Mouse (Mus musculus): ENCODE measurements around the gene Smoc1. TPM values are rescaled to one million over a fixed set of nuclear protein-coding genes. Genes with fewer than 3 reads are reported as not detected.

Gene Smoc1
- polyA plus RNA-seq, 1 experiment from 2014 or later: 15.5 TPM

DNA sequence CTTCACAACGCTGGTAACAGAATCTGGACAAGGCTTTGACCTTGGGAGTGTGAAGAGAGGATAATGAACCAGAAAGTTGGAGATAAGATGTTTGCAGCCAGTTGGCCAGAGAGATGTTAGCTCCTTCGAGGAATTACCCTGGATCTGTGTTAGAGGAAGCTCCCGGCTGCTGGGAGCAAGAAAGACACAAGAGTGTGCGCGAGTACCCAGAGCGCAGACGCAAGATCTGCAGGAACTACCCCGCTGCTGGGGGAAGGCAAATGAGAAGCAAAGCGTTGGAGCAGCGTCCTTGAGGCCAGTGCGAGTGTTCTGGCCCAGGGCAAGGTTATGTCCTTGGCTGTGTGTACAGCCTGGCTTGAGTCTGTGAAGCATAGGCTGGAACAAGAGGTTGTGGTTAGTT lies 13.1 kb upstream of the Smoc1 start:
- ATAC-seq (replicated peaks; ENCODE audit: insufficient number of reproducible peaks, low FRiP score, low TSS enrichment, low read depth) (no peak), DNase-seq (ENCODE audit: low spot score) (no peak)
- no peak overlapping the region for H3K4me3 ChIP-seq (ENCODE audit: low read depth, low read length)
- no peaks in the 10 kb centered on the region for H3K36me3 ChIP-seq (replicated peaks; ENCODE audit: control insufficient read depth, insufficient read depth, low read depth, low read length)
- H3K4me1 ChIP-seq (ENCODE audit: control insufficient read depth, insufficient read depth, low read length): no peaks in the 10 kb centered on the region
- H3K27me3 ChIP-seq (ENCODE audit: control insufficient read depth, insufficient read depth, low read length): no peaks in the 10 kb centered on the region
- no peaks in the 10 kb centered on the region for H3K9me3 ChIP-seq (replicated peaks; ENCODE audit: control insufficient read depth, low read length)
- H3K9ac ChIP-seq (replicated peaks; ENCODE audit: low read length): no peak overlapping the region
- no peak overlapping the region for H3K27ac ChIP-seq (replicated peaks; ENCODE audit: low read depth, low read length)
- H3K4me2 ChIP-seq (ENCODE audit: low read depth, low read length): no peak overlapping the region
- 74% methylated on average over 11 of the region's 11 CpGs for WGBS

DNA sequence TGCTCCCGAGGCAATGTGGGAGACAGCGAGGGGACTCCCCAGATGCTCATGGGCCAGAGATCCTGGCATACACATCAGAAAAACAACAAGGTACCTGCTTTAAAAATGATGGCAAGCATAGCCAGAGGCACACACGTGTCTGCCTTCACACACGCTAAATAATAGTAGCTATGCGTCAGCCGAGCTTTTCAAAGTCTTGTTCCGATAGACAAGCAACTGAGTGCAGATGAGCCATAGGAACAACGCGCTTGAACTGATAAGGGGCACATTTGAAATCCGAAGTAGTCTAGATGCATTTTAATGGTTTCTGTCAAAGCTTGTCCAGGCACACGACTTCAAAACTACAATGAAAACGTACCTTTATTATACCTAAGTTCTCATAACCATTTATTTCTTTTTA lies 9.0 kb upstream of the Smoc1 start:
- H3K36me3 ChIP-seq (replicated peaks; ENCODE audit: control insufficient read depth, insufficient read depth, low read depth, low read length): no peaks in the 10 kb centered on the region
- no peak overlapping the region for H3K27ac ChIP-seq (replicated peaks; ENCODE audit: low read depth, low read length)
- no peak for DNase-seq (ENCODE audit: low spot score)
- H3K4me1 ChIP-seq (ENCODE audit: control insufficient read depth, insufficient read depth, low read length): no peaks in the 10 kb centered on the region
- ATAC-seq (replicated peaks; ENCODE audit: insufficient number of reproducible peaks, low FRiP score, low TSS enrichment, low read depth): no peak
- no peaks in the 10 kb centered on the region for H3K9me3 ChIP-seq (replicated peaks; ENCODE audit: control insufficient read depth, low read length)
- no peak overlapping the region for H3K4me2 ChIP-seq (ENCODE audit: low read depth, low read length)
- 89% methylated on average over 12 of the region's 12 CpGs for WGBS
- no peaks in the 10 kb centered on the region for H3K27me3 ChIP-seq (ENCODE audit: control insufficient read depth, insufficient read depth, low read length)
- no peak overlapping the region for H3K4me3 ChIP-seq (ENCODE audit: low read depth, low read length)
- no peak overlapping the region for H3K9ac ChIP-seq (replicated peaks; ENCODE audit: low read length)

DNA sequence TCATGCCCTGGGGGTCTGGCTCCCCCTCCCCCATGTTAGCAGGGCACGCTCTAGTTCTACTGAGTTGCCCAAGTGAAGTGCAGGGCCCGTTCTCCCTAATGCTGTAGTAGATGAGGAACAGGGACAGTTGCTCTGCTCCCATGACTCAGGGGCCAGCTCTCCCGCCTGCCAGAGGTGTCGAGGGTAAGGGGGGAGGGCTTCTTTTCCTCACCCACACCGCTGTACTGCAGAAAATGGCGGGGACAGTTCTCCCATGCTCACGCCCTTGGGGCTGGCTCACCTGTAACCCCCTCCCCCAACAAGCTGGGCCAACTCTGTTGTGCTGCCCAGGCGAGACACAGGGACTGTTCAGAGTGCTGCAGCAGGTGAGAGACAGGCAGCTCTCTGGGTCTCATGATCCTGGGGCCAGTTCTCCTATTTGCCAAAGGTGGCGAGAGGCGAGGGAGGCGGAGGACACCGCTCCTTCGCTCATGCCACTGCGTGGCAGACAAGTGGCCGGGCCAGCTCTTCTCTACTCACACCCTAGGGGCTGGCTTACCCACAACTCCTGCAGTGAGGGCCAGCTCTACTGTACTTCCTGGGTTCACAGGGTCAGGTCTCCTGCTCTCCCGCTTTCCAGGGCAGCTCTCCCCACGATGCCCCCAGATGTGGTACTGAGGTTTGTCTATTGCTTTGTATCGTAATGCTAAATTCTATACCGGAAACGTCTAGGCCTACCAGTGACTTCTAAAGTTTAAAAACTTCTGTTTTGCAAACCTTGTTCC lies 7.9 kb upstream of the Smoc1 start:
- Histone ChIP-seq H3K4me1 (ENCODE audit: control insufficient read depth, insufficient read depth, low read length) (no peaks in the 10 kb centered on the region), H3K27ac (replicated peaks; ENCODE audit: low read depth, low read length) (no peak overlapping the region), H3K27me3 (ENCODE audit: control insufficient read depth, insufficient read depth, low read length) (no peaks in the 10 kb centered on the region), H3K4me3 (ENCODE audit: low read depth, low read length) (no peak overlapping the region), H3K4me2 (ENCODE audit: low read depth, low read length) (no peak overlapping the region), H3K9me3 (replicated peaks; ENCODE audit: control insufficient read depth, low read length) (no peaks in the 10 kb centered on the region), H3K36me3 (replicated peaks; ENCODE audit: control insufficient read depth, insufficient read depth, low read depth, low read length) (no peaks in the 10 kb centered on the region), H3K9ac (replicated peaks; ENCODE audit: low read length) (no peak overlapping the region)
- DNase-seq (ENCODE audit: low spot score) (no peak), ATAC-seq (replicated peaks; ENCODE audit: insufficient number of reproducible peaks, low FRiP score, low TSS enrichment, low read depth) (no peak)
- WGBS: 83% methylated on average over 20 of the region's 20 CpGs

DNA sequence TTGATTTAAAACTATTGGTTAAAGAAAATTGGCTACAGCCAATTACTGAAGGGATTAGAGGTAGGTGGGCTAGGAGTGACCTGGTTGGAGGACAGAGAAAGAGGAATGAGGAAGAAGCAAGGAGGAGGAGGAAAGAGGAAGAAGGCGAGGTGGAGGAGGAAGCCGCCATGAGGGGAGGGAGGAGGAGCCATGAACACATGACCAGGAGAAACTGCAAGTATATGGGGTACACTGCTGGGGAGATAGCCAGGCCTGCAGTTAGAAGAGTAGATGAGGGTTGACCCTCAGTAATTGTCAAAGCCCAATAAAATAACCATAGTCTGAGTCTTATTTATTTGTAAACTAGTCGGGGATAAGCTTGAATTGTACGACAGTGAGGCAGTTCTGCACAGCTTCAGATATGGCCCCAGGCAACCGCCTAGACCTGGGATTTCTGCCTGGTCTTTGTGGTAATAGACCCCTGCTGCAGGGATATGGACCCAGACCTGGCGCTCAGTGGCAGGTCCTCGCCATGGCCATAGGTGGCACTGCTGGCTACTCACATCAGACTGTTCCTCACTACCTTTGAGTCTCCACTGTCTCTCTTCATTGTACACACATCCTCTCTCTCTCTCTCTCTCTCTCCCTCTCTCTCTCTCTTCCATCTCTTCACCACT lies 7.2 kb upstream of the Smoc1 start:
- ATAC-seq (replicated peaks; ENCODE audit: insufficient number of reproducible peaks, low FRiP score, low TSS enrichment, low read depth): no peak
- WGBS: 86% methylated on average over 7 of the region's 7 CpGs
- no peak for DNase-seq (ENCODE audit: low spot score)

DNA sequence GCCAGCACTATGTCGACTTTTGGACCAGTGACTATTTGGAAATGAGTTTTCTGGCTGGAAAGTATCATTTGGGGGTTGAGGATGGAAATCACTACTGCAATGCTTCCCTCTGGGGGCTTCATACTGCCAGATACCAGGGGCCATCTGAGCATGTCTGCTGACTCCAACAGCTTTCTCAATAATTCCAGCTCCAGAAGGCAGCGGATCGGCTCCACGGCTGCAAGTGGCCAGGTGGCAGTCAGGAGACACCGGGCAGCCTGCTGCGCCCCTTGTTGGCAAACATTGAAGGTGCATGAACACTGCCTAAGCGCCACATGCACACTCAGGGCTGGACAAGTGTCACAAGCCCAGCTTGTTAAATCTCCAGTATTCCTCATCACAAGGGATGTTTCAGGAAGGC lies 2.2 kb upstream of the Smoc1 start:
- no peak for DNase-seq (ENCODE audit: low spot score)
- Histone ChIP-seq H3K9me3 (replicated peaks; ENCODE audit: control insufficient read depth, low read length) (no peaks in the 10 kb centered on the region), H3K4me2 (ENCODE audit: low read depth, low read length) (no peak overlapping the region), H3K27ac (replicated peaks; ENCODE audit: low read depth, low read length) (no peak overlapping the region), H3K4me1 (ENCODE audit: control insufficient read depth, insufficient read depth, low read length) (no peaks in the 10 kb centered on the region), H3K27me3 (ENCODE audit: control insufficient read depth, insufficient read depth, low read length) (no peaks in the 10 kb centered on the region), H3K4me3 (ENCODE audit: low read depth, low read length) (no peak overlapping the region), H3K9ac (replicated peaks; ENCODE audit: low read length) (no peak overlapping the region), H3K36me3 (replicated peaks; ENCODE audit: control insufficient read depth, insufficient read depth, low read depth, low read length) (no peaks in the 10 kb centered on the region)
- WGBS: 93% methylated on average over 7 of the region's 7 CpGs
- no peak for ATAC-seq (replicated peaks; ENCODE audit: insufficient number of reproducible peaks, low FRiP score, low TSS enrichment, low read depth)

More for the DNA sequence above, 7.2 kb upstream of the Smoc1 start:
- Histone ChIP-seq H3K4me2 (ENCODE audit: low read depth, low read length) (no peak overlapping the region), H3K4me1 (ENCODE audit: control insufficient read depth, insufficient read depth, low read length) (no peaks in the 10 kb centered on the region), H3K9ac (replicated peaks; ENCODE audit: low read length) (no peak overlapping the region), H3K27me3 (ENCODE audit: control insufficient read depth, insufficient read depth, low read length) (no peaks in the 10 kb centered on the region), H3K36me3 (replicated peaks; ENCODE audit: control insufficient read depth, insufficient read depth, low read depth, low read length) (no peaks in the 10 kb centered on the region), H3K27ac (replicated peaks; ENCODE audit: low read depth, low read length) (no peak overlapping the region), H3K9me3 (replicated peaks; ENCODE audit: control insufficient read depth, low read length) (no peaks in the 10 kb centered on the region), H3K4me3 (ENCODE audit: low read depth, low read length) (no peak overlapping the region)

DNA sequence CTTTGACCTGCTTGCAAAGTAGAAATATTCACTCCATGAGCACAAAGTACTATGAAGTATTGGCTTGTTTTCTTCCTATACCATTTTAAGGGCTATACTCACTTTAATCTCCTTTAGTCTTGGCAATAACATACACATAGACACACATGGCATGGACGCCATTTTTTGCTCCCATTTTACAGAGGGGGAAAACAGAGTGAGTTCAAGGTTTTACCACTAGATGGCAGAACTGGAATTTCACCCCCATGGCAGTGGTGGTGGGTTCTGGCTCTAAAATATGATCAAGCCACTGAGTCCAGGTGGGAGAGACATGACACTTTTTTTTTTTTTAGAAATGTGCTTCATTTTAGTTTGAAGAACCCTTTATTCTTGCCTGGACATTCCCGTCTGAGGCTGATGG lies 1.6 kb upstream of the Smoc1 start:
- Histone ChIP-seq H3K27me3 (ENCODE audit: control insufficient read depth, insufficient read depth, low read length) (no peaks in the 10 kb centered on the region), H3K36me3 (replicated peaks; ENCODE audit: control insufficient read depth, insufficient read depth, low read depth, low read length) (no peaks in the 10 kb centered on the region), H3K27ac (replicated peaks; ENCODE audit: low read depth, low read length) (no peak overlapping the region), H3K9ac (replicated peaks; ENCODE audit: low read length) (no peak overlapping the region), H3K4me3 (ENCODE audit: low read depth, low read length) (no peak overlapping the region), H3K9me3 (replicated peaks; ENCODE audit: control insufficient read depth, low read length) (no peaks in the 10 kb centered on the region), H3K4me1 (ENCODE audit: control insufficient read depth, insufficient read depth, low read length) (no peaks in the 10 kb centered on the region; the same call in 1 of the 2 replicates), H3K4me2 (ENCODE audit: low read depth, low read length) (no peak overlapping the region)
- ATAC-seq (replicated peaks; ENCODE audit: insufficient number of reproducible peaks, low FRiP score, low TSS enrichment, low read depth) (no peak), DNase-seq (ENCODE audit: low spot score) (no peak)
- WGBS: 57% methylated on average over 2 of the region's 2 CpGs

DNA sequence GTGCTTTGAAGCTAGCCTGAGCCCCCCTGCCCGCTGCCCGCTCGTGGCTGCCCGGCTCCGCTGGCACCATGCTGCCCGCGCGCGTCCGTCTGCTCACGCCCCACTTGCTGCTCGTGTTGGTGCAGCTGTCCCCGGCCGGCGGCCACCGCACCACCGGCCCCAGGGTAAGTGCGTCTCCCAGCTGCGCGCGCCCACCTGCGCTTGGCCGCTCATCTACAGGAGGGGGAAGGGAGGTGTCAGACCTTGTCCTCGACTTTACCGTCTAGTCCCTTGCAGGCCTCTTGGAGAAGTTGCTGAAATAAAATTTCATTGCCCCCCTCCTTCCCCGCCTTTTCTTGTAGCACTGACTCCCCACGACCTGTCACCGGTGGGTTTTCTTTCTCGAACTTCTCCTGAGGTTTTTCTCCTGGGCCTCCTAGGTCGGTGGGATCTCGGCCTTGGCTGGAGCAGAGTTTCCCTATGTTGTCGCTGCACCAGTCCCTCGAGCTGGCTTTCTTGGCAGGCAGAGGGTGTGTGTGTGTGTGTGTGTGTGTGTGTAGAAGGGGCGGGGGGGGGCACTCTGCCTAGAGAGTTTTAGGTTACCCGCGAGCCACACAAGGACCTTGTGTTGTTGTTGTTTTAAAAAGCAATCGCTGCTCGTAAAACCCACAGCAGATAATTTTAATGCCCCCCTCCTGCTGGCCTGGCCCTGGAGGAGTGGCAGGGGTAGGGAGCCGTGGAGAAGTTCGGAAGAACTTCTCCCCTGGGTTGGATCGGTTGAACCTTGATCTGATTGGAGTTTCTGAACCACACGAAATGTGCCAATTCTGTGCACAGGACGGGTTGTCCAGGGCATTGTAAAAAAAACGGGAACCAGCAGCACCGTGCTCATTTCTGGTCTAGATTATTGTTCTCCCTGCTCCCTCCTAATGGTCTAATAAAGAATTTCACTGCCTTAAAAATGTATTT lies 661 bp downstream of the Smoc1 start:
- Histone ChIP-seq H3K9me3 (replicated peaks; ENCODE audit: control insufficient read depth, low read length) (no peaks in the 10 kb centered on the region), H3K27ac (replicated peaks; ENCODE audit: low read depth, low read length) (no peak overlapping the region), H3K4me3 (ENCODE audit: low read depth, low read length) (peak overlapping the region; percentile 74), H3K4me1 (ENCODE audit: control insufficient read depth, insufficient read depth, low read length) (no peaks in the 10 kb centered on the region; the same call in 1 of the 2 replicates), H3K36me3 (replicated peaks; ENCODE audit: control insufficient read depth, insufficient read depth, low read depth, low read length) (no peaks in the 10 kb centered on the region), H3K9ac (replicated peaks; ENCODE audit: low read length) (peak overlapping the region; percentile 59), H3K27me3 (ENCODE audit: control insufficient read depth, insufficient read depth, low read length) (no peaks in the 10 kb centered on the region), H3K4me2 (ENCODE audit: low read depth, low read length) (peak overlapping the region; percentile 90)
- DNase-seq (ENCODE audit: low spot score) (peak; percentile 35), ATAC-seq (replicated peaks; ENCODE audit: insufficient number of reproducible peaks, low FRiP score, low TSS enrichment, low read depth) (peak; percentile 42)
- 3% methylated on average over 43 of the region's 45 CpGs for WGBS
